Mouse (Mus musculus) MEL (cell line): ENCODE data around the gene Smarcb1. TPM values are rescaled to one million over a fixed set of nuclear protein-coding genes. Genes with fewer than 3 reads are reported as not detected.

Source experiments
- DNase-seq: peaks from one replicate; pipeline ENCODE4 v3.0.0; 2011; ENCODE audit warnings: low read depth, low spot score
- H3K27ac ChIP-seq: 2 replicates; pipeline ENCODE4 v1.5.1; 2012; ENCODE audit warnings: low read depth, mild to moderate bottlenecking, control low read depth, low read length, moderate library complexity; ENCODE audit not compliant: control insufficient read depth
- H3K27me3 ChIP-seq, 2 experiments: fragments of 150-350 bp in 1 of 2; sonication (generic) in 1 of 2; 2 replicates each; pipeline ENCODE4 v1.6.1; 2012; ENCODE audit warnings: low read length in 2 of 2, mild to moderate bottlenecking in 2 of 2, improper control_type of control experiment in 1 of 2, moderate library complexity in 1 of 2; ENCODE audit not compliant: insufficient read depth in 2 of 2, control insufficient read depth in 1 of 2
- H3K36me3 ChIP-seq, 2 experiments: 2 replicates each; pipeline ENCODE4 v1.6.1; 2012 to 2014; ENCODE audit warnings: low read length in 2 of 2, improper control_type of control experiment in 1 of 2, inconsistent platforms in 1 of 2, mild to moderate bottlenecking in 1 of 2; ENCODE audit not compliant: insufficient read depth in 2 of 2, control insufficient read depth in 1 of 2
- H3K4me1 ChIP-seq, 2 experiments: fragments of 150-350 bp in 1 of 2; sonication (generic) in 1 of 2; 2 replicates each; pipeline ENCODE4 v1.6.1; 2012; ENCODE audit warnings: low read length in 2 of 2, improper control_type of control experiment in 1 of 2, mild to moderate bottlenecking in 1 of 2; ENCODE audit not compliant: insufficient read depth in 2 of 2, control insufficient read depth in 1 of 2
- H3K4me3 ChIP-seq, 2 experiments: fragments of 150-350 bp in 1 of 2; sonication (generic) in 1 of 2; 2 replicates each; pipeline ENCODE4 v1.5.1; 2012; ENCODE audit warnings: low read depth in 2 of 2, low read length in 2 of 2, mild to moderate bottlenecking in 2 of 2, moderate library complexity in 2 of 2, control low read depth in 1 of 2, improper control_type of control experiment in 1 of 2; ENCODE audit not compliant: control insufficient read depth in 1 of 2, insufficient read depth in 1 of 2
- H3K79me2 ChIP-seq: 2 replicates; pipeline ENCODE4 v1.6.1; 2012; ENCODE audit warnings: mild to moderate bottlenecking, low read length, moderate library complexity; ENCODE audit not compliant: control insufficient read depth, poor library complexity, insufficient read depth
- H3K9ac ChIP-seq: 2 replicates; pipeline ENCODE4 v1.6.1; 2012; ENCODE audit warnings: low read depth, mild to moderate bottlenecking, control low read depth, low read length, moderate library complexity; ENCODE audit not compliant: control insufficient read depth, poor library complexity, severe bottlenecking
- H3K9me3 ChIP-seq: fragments of 150-350 bp; sonication (generic); replicated peaks from 2 replicates; pipeline ENCODE4 v1.6.1; 2012; ENCODE audit warnings: mild to moderate bottlenecking, low read length, improper control_type of control experiment, moderate library complexity; ENCODE audit not compliant: insufficient read depth
- CHD1 ChIP-seq: IDR thresholded peaks from 2 replicates; pipeline ENCODE4 v1.6.1; 2012; ENCODE audit warnings: low read depth, mild to moderate bottlenecking, inconsistent platforms, low read length, improper control_type of control experiment
- CTCF ChIP-seq, 3 experiments: IDR thresholded peaks in 2 of 3; conservative IDR thresholded peaks in 1 of 3; 2 replicates each; pipeline ENCODE4 v1.5.1; 2011 to 2012; ENCODE audit warnings: low read length in 3 of 3, low read depth in 2 of 3, mild to moderate bottlenecking in 2 of 3, improper control_type of control experiment in 1 of 3, inconsistent platforms in 1 of 3, mixed read lengths in 1 of 3, moderate library complexity in 1 of 3; ENCODE audit not compliant: control insufficient read depth in 1 of 3, insufficient read depth in 1 of 3, poor library complexity in 1 of 3, severe bottlenecking in 1 of 3
- ELF1 ChIP-seq: IDR thresholded peaks from 2 replicates; pipeline ENCODE4 v1.6.1; 2014; ENCODE audit warnings: low read depth, mild to moderate bottlenecking, inconsistent platforms, low read length, improper control_type of control experiment, moderate library complexity
- EP300 ChIP-seq, 2 experiments: IDR thresholded peaks; 2 replicates each; pipeline ENCODE4 v1.6.1; 2011; ENCODE audit warnings: improper control_type of control experiment in 2 of 2, low read length in 2 of 2, low read depth in 1 of 2, mild to moderate bottlenecking in 1 of 2
- ETS1 ChIP-seq: IDR thresholded peaks from 2 replicates; pipeline ENCODE4 v1.6.1; 2012; ENCODE audit warnings: low read depth, mild to moderate bottlenecking, inconsistent platforms, low read length, improper control_type of control experiment, moderate library complexity
- GABPA ChIP-seq: IDR thresholded peaks from 2 replicates; pipeline ENCODE4 v1.6.1; 2012; ENCODE audit warnings: low read depth, mild to moderate bottlenecking, inconsistent platforms, low read length, improper control_type of control experiment, moderate library complexity
- GATA1 ChIP-seq: IDR thresholded peaks from 2 replicates; pipeline ENCODE4 v1.6.1; 2011; ENCODE audit warnings: low read depth, low read length, improper control_type of control experiment
- HCFC1 ChIP-seq: IDR thresholded peaks from 2 replicates; pipeline ENCODE4 v1.6.1; 2012; ENCODE audit warnings: low read depth, mild to moderate bottlenecking, inconsistent platforms, low read length, improper control_type of control experiment, moderate library complexity
- KAT2A ChIP-seq: conservative IDR thresholded peaks from 2 replicates; pipeline ENCODE4 v1.6.1; 2012; ENCODE audit warnings: low read depth, low read length, improper control_type of control experiment, inconsistent platforms
- MAFK ChIP-seq: IDR thresholded peaks from 2 replicates; pipeline ENCODE4 v1.6.1; 2011; ENCODE audit warnings: low read depth, mild to moderate bottlenecking, low read length, improper control_type of control experiment, borderline replicate concordance
- MEF2A ChIP-seq: IDR thresholded peaks from 2 replicates; pipeline ENCODE4 v1.6.1; 2014; ENCODE audit warnings: low read depth, mild to moderate bottlenecking, inconsistent platforms, low read length, improper control_type of control experiment; ENCODE audit not compliant: poor library complexity, insufficient replicate concordance, severe bottlenecking; ENCODE audit errors: extremely low read depth
- MYC ChIP-seq: IDR thresholded peaks from 2 replicates; pipeline ENCODE4 v1.6.1; 2011; ENCODE audit warnings: low read depth, mild to moderate bottlenecking, low read length, improper control_type of control experiment, moderate library complexity
- POLR2A ChIP-seq, 2 experiments: IDR thresholded peaks; 2 replicates each; pipeline ENCODE4 v1.6.1; 2011 to 2012; ENCODE audit warnings: low read length in 2 of 2, mild to moderate bottlenecking in 2 of 2, control low read depth in 1 of 2, improper control_type of control experiment in 1 of 2, low read depth in 1 of 2, moderate library complexity in 1 of 2; ENCODE audit not compliant: control insufficient read depth in 1 of 2, insufficient read depth in 1 of 2, poor library complexity in 1 of 2
- POLR2AphosphoS2 ChIP-seq: IDR thresholded peaks from 2 replicates; pipeline ENCODE4 v1.6.1; 2011; ENCODE audit warnings: low read length, improper control_type of control experiment
- RAD21 ChIP-seq: IDR thresholded peaks from 2 replicates; pipeline ENCODE4 v1.6.1; 2011; ENCODE audit warnings: mild to moderate bottlenecking, low read depth, low read length, improper control_type of control experiment
- RCOR1 ChIP-seq: IDR thresholded peaks from 2 replicates; pipeline ENCODE4 v1.6.1; 2012; ENCODE audit warnings: low read depth, mild to moderate bottlenecking, inconsistent platforms, low read length, improper control_type of control experiment
- SIN3A ChIP-seq: IDR thresholded peaks from 2 replicates; pipeline ENCODE4 v1.6.1; 2012; ENCODE audit warnings: low read length, improper control_type of control experiment, inconsistent platforms
- TBP ChIP-seq: IDR thresholded peaks from 2 replicates; pipeline ENCODE4 v1.8.0; 2011; ENCODE audit warnings: low read depth, low read length, improper control_type of control experiment
- TCF12 ChIP-seq: IDR thresholded peaks from 2 replicates; pipeline ENCODE4 v1.6.1; 2014; ENCODE audit warnings: low read depth, mild to moderate bottlenecking, inconsistent platforms, low read length, improper control_type of control experiment, moderate library complexity
- USF2 ChIP-seq, 2 experiments: IDR thresholded peaks; 2 replicates each; pipeline ENCODE4 v1.6.1; 2011 to 2012; ENCODE audit warnings: improper control_type of control experiment in 2 of 2, low read length in 2 of 2, borderline replicate concordance in 1 of 2, inconsistent platforms in 1 of 2, low read depth in 1 of 2, mild to moderate bottlenecking in 1 of 2; ENCODE audit not compliant: insufficient read depth in 1 of 2
- ZKSCAN1 ChIP-seq: IDR thresholded peaks from 2 replicates; pipeline ENCODE4 v1.6.1; 2012; ENCODE audit warnings: low read depth, mild to moderate bottlenecking, inconsistent platforms, low read length, improper control_type of control experiment, moderate library complexity
- ZMIZ1 ChIP-seq: IDR thresholded peaks from 2 replicates; pipeline ENCODE4 v1.6.1; 2012; ENCODE audit warnings: low read depth, mild to moderate bottlenecking, inconsistent platforms, low read length, improper control_type of control experiment, moderate library complexity
- polyA plus RNA-seq, 2 experiments: library from polyadenylated mRNA; stranded (reverse) in 1 of 2; unstranded in 1 of 2; fragments of >175 nt in 1 of 2; fragments of >200 nt in 1 of 2; gene quantifications; 2 replicates each; pipeline versions ENCODE4 v1.2.1 to v1.2.4; 2012; ENCODE audit warnings: low replicate concordance in 2 of 2, low read depth in 1 of 2; ENCODE audit not compliant: insufficient read length in 2 of 2, insufficient read depth in 1 of 2, missing spikeins in 1 of 2
- total RNA-seq: library from RNA; depleted of rRNA; stranded (reverse); fragments of 300-350 nt; gene quantifications from 2 replicates; pipeline ENCODE4 v1.2.3, GENCODE M21; 2012

The Smarcb1 gene
- total and polyA plus RNA-seq, 3 experiments, result 91.8 to 2,689 (median 117) TPM

DNA sequence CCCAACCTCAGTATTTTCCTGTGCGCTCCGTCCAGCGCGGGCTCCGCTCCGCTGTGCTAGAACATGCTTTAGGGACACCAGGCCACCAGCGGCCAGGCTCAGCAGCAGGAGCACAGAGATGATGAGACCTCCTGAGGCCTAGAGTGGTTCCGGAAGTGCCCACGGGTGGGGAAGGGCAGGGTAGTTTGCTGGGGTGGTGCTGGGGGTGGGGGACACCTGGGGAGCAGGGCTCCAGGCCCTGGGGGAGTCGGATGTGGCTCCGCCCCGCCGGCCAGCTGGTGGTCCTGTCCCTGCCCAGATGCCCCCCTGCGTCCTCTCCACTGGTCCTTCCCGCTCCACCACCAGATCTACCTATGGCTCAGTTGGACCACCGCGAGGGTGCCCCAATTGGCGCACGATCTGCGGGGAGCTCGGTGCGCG is 29.4 kb upstream of the Smarcb1 start:
- Histone ChIP-seq H3K9me3 (no peaks in the 10 kb centered on the region), H3K79me2 (no peaks in the 10 kb centered on the region), H3K9ac (no peak overlapping the region), H3K27me3 (peaks cover 0 to 9% of the 10 kb centered on the region in 2 experiments; a peak in 3 of 4 replicates), H3K36me3 (peaks cover 0 to 2% of the 10 kb centered on the region in 2 experiments; a peak in 2 of 4 replicates), H3K4me3 (no peak overlapping the region), H3K27ac (no peak overlapping the region), H3K4me1 (no peaks in the 10 kb centered on the region; a peak in 1 of 4 replicates)
- no peak for DNase-seq
- no peak for TF ChIP-seq GABPA
- TF ChIP-seq RAD21, result no peak
- no peak for TF ChIP-seq MEF2A

DNA sequence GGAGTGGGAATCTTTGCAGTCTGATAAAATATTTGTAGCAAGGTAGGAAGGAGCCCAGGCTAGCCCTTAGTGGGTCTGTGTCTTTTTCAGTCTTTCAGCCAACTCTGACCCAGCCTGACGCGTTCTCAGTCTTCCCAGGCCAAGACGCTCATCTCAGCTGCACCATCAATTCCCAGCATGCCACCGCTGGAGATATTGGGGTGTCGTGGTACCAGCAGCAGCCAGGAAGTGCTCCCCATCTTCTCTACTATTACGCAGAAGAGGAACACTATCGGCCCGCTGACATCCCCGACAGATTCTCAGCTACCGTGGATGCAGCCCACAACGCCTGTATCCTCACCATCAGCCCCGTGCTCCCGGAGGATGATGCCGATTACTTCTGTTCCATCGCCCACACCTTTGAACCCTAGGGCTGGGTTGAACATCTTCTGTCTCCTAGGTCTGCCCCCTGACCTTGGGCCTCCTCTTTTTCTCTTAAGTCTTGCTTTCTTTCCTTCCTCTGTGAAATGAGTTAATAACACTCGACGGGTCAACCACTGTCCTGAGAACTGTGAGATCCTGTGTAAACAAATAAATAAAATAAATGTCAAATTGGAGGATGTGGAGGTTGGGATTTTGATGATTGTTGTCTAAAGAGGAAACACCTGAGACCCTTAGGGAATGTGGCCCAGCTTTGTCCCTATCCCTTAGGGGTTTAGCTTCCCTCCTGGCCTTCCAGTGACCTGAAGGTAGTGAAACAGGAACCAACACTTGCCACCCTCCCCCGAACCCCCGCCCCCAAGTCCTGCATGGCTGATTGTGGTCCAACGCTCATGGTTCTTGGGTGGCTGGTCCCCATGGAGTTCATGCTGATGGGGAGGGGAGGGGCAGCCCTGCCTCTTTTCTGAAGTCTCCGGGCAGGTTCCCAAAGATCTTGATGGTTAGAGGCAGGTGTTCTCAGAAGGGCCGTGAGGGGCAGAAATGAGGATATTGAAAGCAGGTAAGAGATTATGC is 27.9 kb upstream of the Smarcb1 start:
- Histone ChIP-seq H3K4me1 (no peaks in the 10 kb centered on the region; a peak in 1 of 4 replicates), H3K4me3 (no peak overlapping the region), H3K36me3 (peaks cover 0 to 2% of the 10 kb centered on the region in 2 experiments; a peak in 2 of 4 replicates), H3K9ac (no peak overlapping the region), H3K27ac (no peak overlapping the region), H3K9me3 (no peaks in the 10 kb centered on the region), H3K27me3 (peaks cover 0 to 9% of the 10 kb centered on the region in 2 experiments; a peak in 3 of 4 replicates), H3K79me2 (no peaks in the 10 kb centered on the region)
- DNase-seq, result no peak
- no peak for TF ChIP-seq KAT2A
- TF ChIP-seq GATA1, result no peak
- TF ChIP-seq CHD1, result no peak
- no peak for TF ChIP-seq CTCF (IDR thresholded peaks at IDR 0.05 in 2 of 3, conservative IDR thresholded peaks at IDR 0.05 in 1 of 3; ENCODE audit: control insufficient read depth in 1 of 3, insufficient read depth in 1 of 3, low read depth in 2 of 3, low read length in 3 of 3, poor library complexity in 1 of 3, severe bottlenecking in 1 of 3)
- no peak for TF ChIP-seq MAFK
- TF ChIP-seq MYC, result no peak
- TF ChIP-seq RCOR1, result no peak
- no peak for TF ChIP-seq EP300 (IDR thresholded peaks at IDR 0.05; ENCODE audit: low read depth in 1 of 2, low read length in 2 of 2)
- TF ChIP-seq HCFC1, result no peak
- no peak for TF ChIP-seq ZMIZ1
- TF ChIP-seq TBP, result no peak
- TF ChIP-seq ETS1, result no peak
- TF ChIP-seq TCF12, result no peak
- no peak for TF ChIP-seq SIN3A
- no peak for TF ChIP-seq USF2 (IDR thresholded peaks at IDR 0.05; ENCODE audit: borderline replicate concordance in 1 of 2, insufficient read depth in 1 of 2, low read depth in 1 of 2, low read length in 2 of 2)
- TF ChIP-seq ZKSCAN1, result no peak
- TF ChIP-seq RAD21, result no peak
- no peak for TF ChIP-seq ELF1
- TF ChIP-seq POLR2A (IDR thresholded peaks at IDR 0.05; ENCODE audit: control insufficient read depth in 1 of 2, insufficient read depth in 1 of 2, low read depth in 1 of 2, low read length in 2 of 2, poor library complexity in 1 of 2), result no peak
- no peak for TF ChIP-seq POLR2AphosphoS2
